Mouse (Mus musculus): ENCODE results near the gene Dera. TPM values are rescaled to one million over a fixed set of nuclear protein-coding genes. Genes with fewer than 3 reads are reported as not detected.

Gene Dera
- polyA plus RNA-seq, 2 experiments: 16.1 to 45.3 TPM

GRCm38 (mm10) chr6:137757891-137758290 is 3.5 kb downstream of the Dera start:
- H3K4me3 ChIP-seq (ENCODE audit: insufficient read depth in 1 of 2, low read depth in 2 of 2, low read length in 2 of 2): no peak overlapping the region
- H3K4me2 ChIP-seq (ENCODE audit: low read depth): no peak overlapping the region
- no peaks in the 10 kb centered on the region for H3K27me3 ChIP-seq (ENCODE audit: control insufficient read depth, insufficient read depth, low read length)
- H3K4me1 ChIP-seq (replicated peaks; ENCODE audit: control insufficient read depth in 2 of 2, insufficient read depth in 2 of 2, low read length in 1 of 2): peaks cover 0 to 4% of the 10 kb centered on the region in 2 experiments; a peak in 1 of 4 replicates
- H3K9me3 ChIP-seq (ENCODE audit: control insufficient read depth, low read length): no peaks in the 10 kb centered on the region
- no peak overlapping the region for H3K9ac ChIP-seq (replicated peaks)
- no peak for TF ChIP-seq EP300 (IDR thresholded peaks at IDR 0.05; ENCODE audit: low read depth)
- no peak for TF ChIP-seq CTCF (IDR thresholded peaks at IDR 0.05; ENCODE audit: low read depth)
- no peak for ATAC-seq (ENCODE audit: insufficient read depth)
- no peaks in the 10 kb centered on the region for H3K36me3 ChIP-seq (replicated peaks; ENCODE audit: control insufficient read depth, insufficient read depth, low read depth)
- DNase-seq (ENCODE audit: low read depth in 3 of 3, low spot score in 3 of 3): no peak
- H3K27ac ChIP-seq: no peak overlapping the region
- 57% methylated on average over 1 of the region's 1 CpGs for WGBS (ENCODE audit: insufficient replicate concordance)

DNA sequence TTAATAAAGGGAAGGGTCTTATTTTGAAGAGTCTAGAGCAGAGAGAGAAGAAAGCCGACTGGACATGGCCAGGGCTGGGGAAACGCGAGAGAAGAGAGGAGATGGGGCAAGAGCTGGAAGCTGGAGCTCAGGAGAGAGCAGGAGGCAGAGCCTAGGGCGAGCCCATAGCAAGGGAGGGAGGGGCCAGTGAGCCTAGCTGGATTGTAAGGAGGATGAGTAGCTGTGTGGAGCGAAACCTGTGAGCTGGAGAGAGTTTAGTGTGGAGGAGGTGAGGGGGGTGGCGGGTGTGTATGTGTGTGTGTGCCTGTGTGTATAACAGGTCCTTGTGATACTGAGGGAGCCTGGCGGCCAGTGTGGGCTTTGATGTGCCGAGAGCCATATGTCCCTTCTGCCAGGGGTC is 5.3 kb downstream of the Dera start:
- no peaks in the 10 kb centered on the region for H3K9me3 ChIP-seq (ENCODE audit: control insufficient read depth, low read length)
- no peak overlapping the region for H3K9ac ChIP-seq (replicated peaks)
- no peaks in the 10 kb centered on the region for H3K36me3 ChIP-seq (replicated peaks; ENCODE audit: control insufficient read depth, insufficient read depth, low read depth)
- ATAC-seq (ENCODE audit: insufficient read depth) (no peak), DNase-seq (ENCODE audit: low read depth in 3 of 3, low spot score in 3 of 3) (no peak)
- no peak overlapping the region for H3K27ac ChIP-seq
- no peak for TF ChIP-seq CTCF (IDR thresholded peaks at IDR 0.05; ENCODE audit: low read depth)
- no peak for TF ChIP-seq EP300 (IDR thresholded peaks at IDR 0.05; ENCODE audit: low read depth)
- no peak overlapping the region for H3K4me2 ChIP-seq (ENCODE audit: low read depth)
- no peaks in the 10 kb centered on the region for H3K27me3 ChIP-seq (ENCODE audit: control insufficient read depth, insufficient read depth, low read length)
- 0 out of 4 replicates have a peak, but pooled peaks cover 0 to 2% of the 10 kb centered on the region in 2 experiments for H3K4me1 ChIP-seq (replicated peaks; ENCODE audit: control insufficient read depth in 2 of 2, insufficient read depth in 2 of 2, low read length in 1 of 2)
- WGBS (ENCODE audit: insufficient replicate concordance): 53% methylated on average over 8 of the region's 8 CpGs
- H3K4me3 ChIP-seq (ENCODE audit: insufficient read depth in 1 of 2, low read depth in 2 of 2, low read length in 2 of 2): no peak overlapping the region

DNA sequence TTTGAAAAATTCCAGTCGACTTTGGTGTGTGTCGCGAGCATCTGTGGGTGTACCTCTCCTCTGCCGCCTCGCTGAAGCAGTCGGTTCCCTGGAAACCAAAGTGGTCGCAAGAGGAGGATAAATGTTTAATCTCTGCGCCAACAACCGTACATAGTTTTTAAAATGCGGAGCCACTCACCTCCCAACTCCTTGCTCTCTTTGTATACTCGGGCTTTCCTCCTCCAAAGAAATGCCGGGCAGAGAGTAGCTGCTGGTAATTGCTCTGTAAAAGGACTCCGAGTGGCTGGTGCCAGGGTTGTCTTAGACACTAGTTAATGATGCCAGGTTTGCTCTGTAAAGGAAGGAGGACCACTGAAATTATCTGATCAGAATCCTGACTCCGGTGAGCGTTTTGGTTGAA is 6.6 kb downstream of the Dera start:
- Histone ChIP-seq H3K9me3 (ENCODE audit: control insufficient read depth, low read length) (no peaks in the 10 kb centered on the region), H3K4me3 (ENCODE audit: insufficient read depth in 1 of 2, low read depth in 2 of 2, low read length in 2 of 2) (no peak overlapping the region), H3K36me3 (replicated peaks; ENCODE audit: control insufficient read depth, insufficient read depth, low read depth) (no peaks in the 10 kb centered on the region), H3K9ac (replicated peaks) (no peak overlapping the region), H3K27ac (no peak overlapping the region), H3K4me1 (replicated peaks; ENCODE audit: control insufficient read depth in 2 of 2, insufficient read depth in 2 of 2, low read length in 1 of 2) (no peaks in the 10 kb centered on the region), H3K4me2 (ENCODE audit: low read depth) (no peak overlapping the region), H3K27me3 (ENCODE audit: control insufficient read depth, insufficient read depth, low read length) (no peaks in the 10 kb centered on the region)
- ATAC-seq (ENCODE audit: insufficient read depth): no peak
- TF ChIP-seq EP300 (IDR thresholded peaks at IDR 0.05; ENCODE audit: low read depth) (no peak), CTCF (IDR thresholded peaks at IDR 0.05; ENCODE audit: low read depth) (no peak)
- 84% methylated on average over 15 of the region's 15 CpGs for WGBS (ENCODE audit: insufficient replicate concordance)
- no peak for DNase-seq (ENCODE audit: low read depth in 3 of 3, low spot score in 3 of 3)

DNA sequence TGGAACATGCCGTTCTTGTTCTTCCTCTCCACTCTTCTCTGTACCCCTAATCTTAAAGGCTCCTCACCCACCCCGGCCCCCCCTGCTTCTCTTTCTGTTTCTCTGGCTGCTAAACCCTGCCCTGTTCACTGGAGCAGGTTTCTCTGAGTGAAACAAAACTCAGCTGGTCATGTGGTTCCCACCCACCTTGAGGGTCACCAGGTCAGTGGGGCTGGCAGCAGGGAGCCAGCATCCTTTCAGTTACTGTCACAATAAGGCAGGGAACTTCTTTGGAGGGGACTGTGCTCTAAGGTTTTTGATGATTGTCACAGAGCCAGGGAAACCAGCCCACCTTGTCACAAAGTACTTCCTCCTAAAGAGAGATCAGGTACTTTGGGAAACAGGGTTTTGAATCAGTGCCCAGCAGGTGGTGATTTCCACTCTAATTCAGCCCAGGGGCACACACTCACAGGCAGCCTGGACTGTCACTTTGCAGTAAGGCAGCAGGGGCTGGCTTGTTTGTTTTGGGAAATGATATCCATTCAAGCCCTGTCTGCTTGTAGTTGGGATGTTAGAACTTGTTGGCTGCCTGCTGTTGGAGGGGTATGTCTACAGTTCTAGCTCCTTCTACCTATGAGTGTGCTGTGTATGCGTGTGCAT is 10.3 kb downstream of the Dera start:
- no peaks in the 10 kb centered on the region for H3K9me3 ChIP-seq (ENCODE audit: control insufficient read depth, low read length)
- ATAC-seq (ENCODE audit: insufficient read depth) (no peak), DNase-seq (ENCODE audit: low read depth in 3 of 3, low spot score in 3 of 3) (no peak)
- no peak for TF ChIP-seq CTCF (IDR thresholded peaks at IDR 0.05; ENCODE audit: low read depth)
- no peaks in the 10 kb centered on the region for H3K4me1 ChIP-seq (replicated peaks; ENCODE audit: control insufficient read depth in 2 of 2, insufficient read depth in 2 of 2, low read length in 1 of 2)
- no peaks in the 10 kb centered on the region for H3K36me3 ChIP-seq (replicated peaks; ENCODE audit: control insufficient read depth, insufficient read depth, low read depth)
- no peak overlapping the region for H3K4me3 ChIP-seq (ENCODE audit: insufficient read depth in 1 of 2, low read depth in 2 of 2, low read length in 2 of 2)
- no peaks in the 10 kb centered on the region for H3K27me3 ChIP-seq (ENCODE audit: control insufficient read depth, insufficient read depth, low read length)
- H3K9ac ChIP-seq (replicated peaks): no peak overlapping the region
- H3K4me2 ChIP-seq (ENCODE audit: low read depth): no peak overlapping the region
- H3K27ac ChIP-seq: no peak overlapping the region
- WGBS (ENCODE audit: insufficient replicate concordance): 53% methylated on average over 3 of the region's 3 CpGs

DNA sequence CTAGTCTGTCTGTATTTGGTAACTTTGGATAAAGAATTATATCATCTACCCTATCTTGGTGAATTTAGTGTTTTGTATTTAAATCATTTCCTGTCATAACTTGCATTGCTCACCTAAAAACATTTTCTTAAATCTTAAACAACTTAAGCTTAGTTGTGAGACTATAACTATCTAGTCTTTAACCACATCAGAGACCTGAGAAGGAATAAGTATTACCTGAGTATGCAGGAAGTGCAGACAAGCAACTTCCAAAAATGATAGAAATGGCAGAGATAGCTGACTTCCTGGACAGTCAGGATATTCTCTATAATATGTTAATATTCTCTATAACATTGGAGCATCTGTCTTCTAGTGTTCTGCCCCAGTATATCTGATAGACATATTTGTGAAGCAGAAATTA is 11.8 kb downstream of the Dera start:
- no peak overlapping the region for H3K4me2 ChIP-seq (ENCODE audit: low read depth)
- H3K9ac ChIP-seq (replicated peaks): no peak overlapping the region
- H3K27ac ChIP-seq: no peak overlapping the region
- no peaks in the 10 kb centered on the region for H3K9me3 ChIP-seq (ENCODE audit: control insufficient read depth, low read length)
- DNase-seq (ENCODE audit: low read depth in 3 of 3, low spot score in 3 of 3) (no peak), ATAC-seq (ENCODE audit: insufficient read depth) (no peak)
- no peaks in the 10 kb centered on the region for H3K27me3 ChIP-seq (ENCODE audit: control insufficient read depth, insufficient read depth, low read length)
- no peak overlapping the region for H3K4me3 ChIP-seq (ENCODE audit: insufficient read depth in 1 of 2, low read depth in 2 of 2, low read length in 2 of 2)
- H3K4me1 ChIP-seq (replicated peaks; ENCODE audit: control insufficient read depth in 2 of 2, insufficient read depth in 2 of 2, low read length in 1 of 2): no peaks in the 10 kb centered on the region
- TF ChIP-seq EP300 (IDR thresholded peaks at IDR 0.05; ENCODE audit: low read depth): no peak
- TF ChIP-seq CTCF (IDR thresholded peaks at IDR 0.05; ENCODE audit: low read depth): no peak
- H3K36me3 ChIP-seq (replicated peaks; ENCODE audit: control insufficient read depth, insufficient read depth, low read depth): no peaks in the 10 kb centered on the region
